Mouse (Mus musculus) embryonic fibroblast, embryonic 13.5 days (primary cell): ENCODE measurements at regions not wholly inside any gene's neighbourhood (a gene's known extent, or its start where the extent isn't known, plus 50 kb on each side); places are given as distances from the start of the nearest gene placed in this dataset.

Experiments used
- CTCF ChIP-seq: IDR thresholded peaks from 2 replicates; pipeline ENCODE4 v1.5.1; 2011; ENCODE audit warnings: mild to moderate bottlenecking, control low read depth, low read length, moderate library complexity, borderline replicate concordance; ENCODE audit not compliant: insufficient read depth
- POLR2A ChIP-seq: IDR thresholded peaks from 2 replicates; pipeline ENCODE4 v1.6.1; 2011; ENCODE audit warnings: low read depth, mild to moderate bottlenecking, control low read depth, low read length, moderate library complexity

GRCm38 (mm10) chr1:23254235-23254634, 143.3 kb downstream of the Ogfrl1 start:
- no peak for TF ChIP-seq CTCF
- no peak for TF ChIP-seq POLR2A
